Mouse (Mus musculus) hindbrain, embryonic 12.5 days (tissue): ENCODE results near the gene Cbr3. TPM values are rescaled to one million over a fixed set of nuclear protein-coding genes. Genes with fewer than 3 reads are reported as not detected.
"Not testable (repeated sequence)": the region's sequence is repeated elsewhere in the genome, so short reads cannot be mapped to it uniquely, and the experiment has no call there.

Source experiments
- ATAC-seq: fragments of 200-750 bp; cut with Nextera tagmentation; 2 replicates; pipeline ENCODE4 v1.8.0; 2017; ENCODE audit warnings: moderate TSS enrichment; ENCODE audit not compliant: low FRiP score
- H3K27ac ChIP-seq: fragments of 300-500 bp; sonication (generic); 2 replicates; pipeline ENCODE4 v1.5.1; 2016; ENCODE audit warnings: mild to moderate bottlenecking
- H3K27me3 ChIP-seq: fragments of 300-500 bp; sonication (generic); 2 replicates; pipeline ENCODE4 v1.6.1; 2016; ENCODE audit warnings: mild to moderate bottlenecking
- H3K36me3 ChIP-seq: fragments of 300-500 bp; sonication (generic); 2 replicates; pipeline ENCODE4 v1.6.1; 2016; ENCODE audit warnings: mild to moderate bottlenecking
- H3K4me1 ChIP-seq: fragments of 300-500 bp; sonication (generic); 2 replicates; pipeline ENCODE4 v1.6.1; 2016
- H3K4me2 ChIP-seq: fragments of 300-500 bp; sonication (generic); replicated peaks from 2 replicates; pipeline ENCODE4 v1.6.1; 2016; ENCODE audit warnings: mild to moderate bottlenecking
- H3K4me3 ChIP-seq: fragments of 300-500 bp; sonication (generic); 2 replicates; pipeline ENCODE4 v1.5.1; 2016; ENCODE audit warnings: mild to moderate bottlenecking
- H3K9ac ChIP-seq: fragments of 300-500 bp; sonication (generic); 2 replicates; pipeline ENCODE4 v1.6.1; 2016; ENCODE audit warnings: mild to moderate bottlenecking, moderate library complexity
- H3K9me3 ChIP-seq: fragments of 300-500 bp; sonication (generic); replicated peaks from 2 replicates; pipeline ENCODE4 v1.6.1; 2016; ENCODE audit warnings: mild to moderate bottlenecking
- WGBS: fragments of 180-500 bp; shearing (Covaris S2); methylation state at CpG from one replicate; pipeline ENCODE4 v1.1.7; 2016; 5-methylcytosine and 5-hydroxymethylcytosine counted together
- polyA plus RNA-seq: library from polyadenylated mRNA; unstranded; fragments of >200 nt; fragmentation: Nextera tagmentation; extraction: Ambion mirVana; gene quantifications from 2 replicates; pipeline ENCODE4 v1.2.1, GENCODE M21; 2016

Cbr3 gene
- polyA plus RNA-seq: 0.30 and 0.53 TPM in 2 replicates

- under 1% methylated on average over 63 of the region's 63 CpGs for WGBS
- ATAC-seq: peak; percentile 64; the same call in 1 of the 2 replicates
- Histone ChIP-seq H3K9ac (peak within 1 kb of the TSS; percentile 44), H3K27me3 (peaks cover 51% of the 10 kb centered on the region), H3K27ac (no peak within 1 kb of the TSS), H3K36me3 (no peaks in the 10 kb centered on the region), H3K4me2 (peak within 1 kb of the TSS; percentile 67), H3K9me3 (0 out of 2 replicates have a peak, but pooled peaks cover 3% of the 10 kb centered on the region), H3K4me1 (peaks cover 15% of the 10 kb centered on the region), H3K4me3 (peak within 1 kb of the TSS; percentile 41)
These were observed at the start of gene Cbr3 for GRCm38 (mm10) chr16:93682689-93683507. Gene Cbr3 (plus strand): TSS chr16:93683215.

GRCm38 (mm10) chr16:93644006-93644405 is 39.0 kb upstream of the Cbr3 start:
- Histone ChIP-seq H3K4me3 (no peak overlapping the region), H3K4me2 (no peak overlapping the region), H3K27me3 (no peaks in the 10 kb centered on the region), H3K36me3 (no peaks in the 10 kb centered on the region), H3K4me1 (no peaks in the 10 kb centered on the region), H3K27ac (no peak overlapping the region), H3K9me3 (no peaks in the 10 kb centered on the region), H3K9ac (no peak overlapping the region)
- ATAC-seq: no peak
- WGBS: 72% methylated on average over 4 of the region's 4 CpGs

- H3K36me3 ChIP-seq: no peaks in the 10 kb centered on the region
- H3K27me3 ChIP-seq: no peaks in the 10 kb centered on the region
- H3K27ac ChIP-seq: no peak overlapping the region
- no peak overlapping the region for H3K4me3 ChIP-seq
- no peak overlapping the region for H3K9ac ChIP-seq
- 86% methylated on average over 5 of the region's 5 CpGs for WGBS
- no peaks in the 10 kb centered on the region for H3K4me1 ChIP-seq
- H3K4me2 ChIP-seq: no peak overlapping the region
- H3K9me3 ChIP-seq: no peaks in the 10 kb centered on the region
- no peak for ATAC-seq
These were observed 34.4 kb upstream of the Cbr3 start for GRCm38 (mm10) chr16:93648441-93649183.

GRCm38 (mm10) chr16:93667976-93668375 is 15.0 kb upstream of the Cbr3 start:
- Histone ChIP-seq H3K4me1 (no peaks in the 10 kb centered on the region), H3K4me3 (no peak overlapping the region), H3K4me2 (no peak overlapping the region), H3K27ac (no peak overlapping the region), H3K27me3 (no peaks in the 10 kb centered on the region), H3K9me3 (peaks cover 11% of the 10 kb centered on the region), H3K9ac (no peak overlapping the region), H3K36me3 (no peaks in the 10 kb centered on the region)
- ATAC-seq: no peak

GRCm38 (mm10) chr16:93669521-93669920 is 13.5 kb upstream of the Cbr3 start:
- Histone ChIP-seq H3K36me3 (no peaks in the 10 kb centered on the region), H3K27ac (no peak overlapping the region), H3K9me3 (peaks cover 11% of the 10 kb centered on the region), H3K4me3 (no peak overlapping the region), H3K9ac (no peak overlapping the region), H3K4me1 (no peaks in the 10 kb centered on the region), H3K4me2 (no peak overlapping the region), H3K27me3 (no peaks in the 10 kb centered on the region)
- ATAC-seq: no peak

- not testable (repeated sequence) for H3K27ac ChIP-seq, H3K4me3 ChIP-seq, H3K4me2 ChIP-seq, H3K36me3 ChIP-seq, H3K9ac ChIP-seq, ATAC-seq, H3K4me1 ChIP-seq, H3K27me3 ChIP-seq
- 46% methylated on average over 4 of the region's 4 CpGs for WGBS
- peaks cover 11% of the 10 kb centered on the region for H3K9me3 ChIP-seq
These were observed 12.5 kb upstream of the Cbr3 start for GRCm38 (mm10) chr16:93670466-93670865.

- Histone ChIP-seq H3K36me3 (no peaks in the 10 kb centered on the region), H3K4me2 (no peak overlapping the region), H3K9ac (no peak overlapping the region), H3K4me3 (no peak overlapping the region), H3K4me1 (no peaks in the 10 kb centered on the region), H3K27me3 (no peaks in the 10 kb centered on the region), H3K9me3 (peaks cover 11% of the 10 kb centered on the region), H3K27ac (no peak overlapping the region)
- no peak for ATAC-seq
- WGBS: 93% methylated on average over 5 of the region's 5 CpGs
These were observed 12.0 kb upstream of the Cbr3 start for GRCm38 (mm10) chr16:93671064-93671463.

- H3K9me3 ChIP-seq: peaks cover 3% of the 10 kb centered on the region; the same call in 1 of the 2 replicates
- H3K4me2 ChIP-seq: no peak overlapping the region
- no peak overlapping the region for H3K27ac ChIP-seq
- no peaks in the 10 kb centered on the region for H3K4me1 ChIP-seq
- H3K9ac ChIP-seq: no peak overlapping the region
- H3K27me3 ChIP-seq: peaks cover 12% of the 10 kb centered on the region
- no peak overlapping the region for H3K4me3 ChIP-seq
- no peaks in the 10 kb centered on the region for H3K36me3 ChIP-seq
- no peak for ATAC-seq
- WGBS: 84% methylated on average over 5 of the region's 5 CpGs
These were observed 6.6 kb upstream of the Cbr3 start for GRCm38 (mm10) chr16:93676376-93676775.

GRCm38 (mm10) chr16:93678206-93678605 is 4.8 kb upstream of the Cbr3 start:
- Histone ChIP-seq H3K27me3 (peaks cover 31% of the 10 kb centered on the region), H3K4me2 (no peak overlapping the region), H3K4me3 (no peak overlapping the region), H3K27ac (no peak overlapping the region), H3K36me3 (no peaks in the 10 kb centered on the region), H3K4me1 (peaks cover 7% of the 10 kb centered on the region), H3K9ac (no peak overlapping the region), H3K9me3 (peaks cover 3% of the 10 kb centered on the region; the same call in 1 of the 2 replicates)
- no peak for ATAC-seq
- 92% methylated on average over 4 of the region's 4 CpGs for WGBS

GRCm38 (mm10) chr16:93679165-93679564 is 3.9 kb upstream of the Cbr3 start:
- Histone ChIP-seq H3K4me3 (no peak overlapping the region), H3K4me1 (peaks cover 15% of the 10 kb centered on the region), H3K36me3 (no peaks in the 10 kb centered on the region), H3K9me3 (peaks cover 3% of the 10 kb centered on the region; the same call in 1 of the 2 replicates), H3K27ac (no peak overlapping the region), H3K27me3 (peaks cover 39% of the 10 kb centered on the region), H3K9ac (no peak overlapping the region), H3K4me2 (no peak overlapping the region)
- 61% methylated on average over 9 of the region's 9 CpGs for WGBS
- no peak for ATAC-seq

- no peak for ATAC-seq
- Histone ChIP-seq H3K9me3 (peaks cover 3% of the 10 kb centered on the region; the same call in 1 of the 2 replicates), H3K4me3 (peak overlapping the region; percentile 41; the same call in 1 of the 2 replicates), H3K27ac (no peak overlapping the region), H3K36me3 (no peaks in the 10 kb centered on the region), H3K27me3 (peaks cover 51% of the 10 kb centered on the region), H3K4me2 (peak overlapping the region; percentile 67), H3K9ac (no peak overlapping the region), H3K4me1 (peaks cover 15% of the 10 kb centered on the region)
- WGBS: 29% methylated on average over 13 of the region's 13 CpGs
These were observed 793 bp upstream of the Cbr3 start for GRCm38 (mm10) chr16:93682156-93682688.

GRCm38 (mm10) chr16:93683508-93684236 is 657 bp downstream of the Cbr3 start:
- no peak overlapping the region for H3K27ac ChIP-seq
- ATAC-seq: no peak
- no peaks in the 10 kb centered on the region for H3K36me3 ChIP-seq
- H3K27me3 ChIP-seq: peaks cover 51% of the 10 kb centered on the region
- WGBS: under 1% methylated on average over 53 of the region's 53 CpGs
- peak overlapping the region; percentile 41 for H3K4me3 ChIP-seq
- peak overlapping the region; percentile 44 for H3K9ac ChIP-seq
- H3K9me3 ChIP-seq: 0 out of 2 replicates have a peak, but pooled peaks cover 3% of the 10 kb centered on the region
- peak overlapping the region; percentile 67 for H3K4me2 ChIP-seq
- H3K4me1 ChIP-seq: peaks cover 15% of the 10 kb centered on the region
